Mouse (Mus musculus) B cell, adult 2 months (primary cell): ENCODE data around the gene Olfr424.

Experiments used
- DNase-seq, 2 experiments: peaks; one replicate each; pipeline ENCODE4 v3.0.0; 2022

The Olfr424 gene

DNA sequence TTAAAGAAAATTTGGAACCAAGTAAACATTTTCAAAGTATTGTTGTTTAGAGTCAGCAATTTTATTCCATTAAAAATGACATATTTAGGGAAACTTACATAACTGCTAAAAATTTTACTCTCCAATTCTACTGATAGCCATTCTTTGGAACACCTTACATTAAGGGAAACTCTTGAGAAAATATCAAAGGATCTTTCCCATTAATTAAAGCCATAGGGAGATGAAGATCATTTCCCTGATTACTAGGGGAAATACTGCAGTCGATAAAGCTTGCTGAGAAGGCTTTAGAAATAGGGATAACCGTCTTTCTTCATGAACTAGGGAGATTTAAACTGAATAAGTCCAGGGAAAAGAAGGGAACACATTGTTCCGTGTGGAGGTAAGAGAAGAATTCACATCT lies at the start of gene Olfr424:
Olfr424 (plus strand) TSS at position 301 of the 400 bp plus-strand sequence.
- DNase-seq, result no peak

DNA sequence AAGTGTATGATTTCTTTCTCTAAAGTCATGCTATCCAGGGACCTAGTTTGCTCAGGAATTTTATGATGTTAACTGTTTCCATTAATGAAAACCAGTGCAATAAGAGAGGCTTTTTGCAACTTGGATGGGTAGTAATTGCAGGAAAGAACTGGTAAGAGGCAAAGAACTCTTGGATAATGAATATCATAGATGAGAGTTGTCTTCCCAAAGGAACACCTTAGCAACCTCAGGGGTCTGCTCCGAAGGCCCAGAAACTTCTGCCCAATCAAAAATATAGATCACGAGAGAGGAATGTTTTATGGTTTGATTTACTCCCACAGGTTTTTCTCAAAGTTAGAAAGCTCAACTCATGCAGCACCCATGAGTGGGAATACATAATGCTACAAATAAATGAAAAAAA lies 47.3 kb upstream of the Olfr424 start, which contains the start of gene Olfr429:
Olfr429 (plus strand) TSS at position 301 of the 400 bp plus-strand sequence.
- no peak for DNase-seq

DNA sequence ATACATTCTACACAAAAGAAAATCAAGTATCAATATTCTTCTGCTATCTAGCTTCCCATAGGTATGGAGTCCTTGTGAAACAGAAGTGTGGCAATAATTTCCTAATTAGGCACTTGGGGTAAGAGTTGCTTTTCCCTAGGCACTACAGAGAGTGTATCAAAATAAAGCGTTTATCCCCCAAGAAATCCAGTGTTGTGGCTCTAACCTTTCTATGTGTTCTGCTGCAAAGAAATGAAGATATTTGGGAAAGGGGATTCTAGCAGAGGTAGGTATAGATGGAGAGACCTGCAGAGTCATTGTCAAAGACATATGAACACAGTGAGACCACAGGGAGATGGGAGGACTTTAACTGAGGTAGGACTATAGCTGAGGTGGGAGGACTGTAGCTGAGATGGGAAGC lies 34.7 kb upstream of the Olfr424 start, which contains the start of gene Olfr427:
Olfr427 (plus strand) TSS at position 301 of the 400 bp plus-strand sequence.
- DNase-seq, result no peak

DNA sequence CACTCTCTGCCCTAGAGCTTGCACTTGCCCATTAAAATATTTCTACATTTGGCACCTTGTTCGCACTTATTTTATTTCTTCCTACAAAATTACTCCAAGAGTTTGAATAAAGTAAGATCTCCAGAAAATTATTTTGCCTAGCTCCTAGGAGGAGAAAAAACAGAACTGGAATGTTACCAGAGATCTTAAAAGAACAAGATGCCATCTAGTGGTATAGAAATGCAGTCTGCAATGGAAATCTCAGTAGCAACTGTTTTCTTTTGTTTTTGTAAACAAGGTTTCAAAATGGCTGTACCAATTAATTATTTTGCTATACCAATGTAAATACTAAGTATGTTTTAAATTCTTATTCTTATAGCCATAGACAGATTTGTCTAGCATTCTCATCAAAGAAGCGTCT lies 27.6 kb upstream of the Olfr424 start:
- no peak for DNase-seq

DNA sequence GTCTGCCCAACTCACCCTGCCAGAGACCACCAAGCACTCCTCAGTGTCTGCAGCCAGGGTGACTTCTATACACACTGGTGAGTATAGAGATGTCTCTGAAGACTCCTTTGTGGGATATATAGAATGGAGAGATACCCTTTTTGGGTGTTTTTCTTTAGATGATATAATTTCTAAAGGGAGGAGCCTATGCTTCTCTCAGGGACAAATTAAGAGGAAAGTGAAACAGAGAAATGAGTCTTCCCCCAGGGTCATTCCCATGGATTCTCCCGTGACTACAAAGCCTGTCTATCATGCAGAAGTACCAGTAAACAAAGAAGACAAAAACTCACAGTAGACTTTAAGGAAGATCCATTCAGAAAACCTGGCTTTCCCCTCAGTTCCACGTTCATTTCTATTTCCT lies 10.3 kb upstream of the Olfr424 start, which contains the start of gene Olfr231:
Olfr231 (minus strand) TSS at position 101 of the 400 bp plus-strand sequence.
- DNase-seq, result no peak

DNA sequence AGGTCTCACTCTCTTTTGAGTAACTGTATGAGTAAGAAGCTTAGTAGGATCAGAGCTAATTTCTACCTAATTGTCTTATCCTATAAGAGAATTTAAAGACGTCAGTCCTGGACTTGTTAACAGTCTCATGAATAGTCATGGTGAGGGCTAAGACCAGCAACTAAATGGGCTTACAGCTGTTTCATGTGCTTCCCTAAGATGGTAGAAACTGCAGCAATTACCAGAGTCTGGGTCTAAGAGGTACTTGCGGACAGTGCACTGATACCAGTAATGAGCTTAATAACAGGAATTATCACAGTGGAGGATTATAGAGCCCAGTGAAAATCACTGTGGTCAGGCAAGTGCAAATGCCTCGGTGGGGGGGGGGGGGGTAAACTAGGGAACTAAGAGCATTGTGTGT lies 682 bp downstream of the Olfr424 start:
- DNase-seq, result no peak

DNA sequence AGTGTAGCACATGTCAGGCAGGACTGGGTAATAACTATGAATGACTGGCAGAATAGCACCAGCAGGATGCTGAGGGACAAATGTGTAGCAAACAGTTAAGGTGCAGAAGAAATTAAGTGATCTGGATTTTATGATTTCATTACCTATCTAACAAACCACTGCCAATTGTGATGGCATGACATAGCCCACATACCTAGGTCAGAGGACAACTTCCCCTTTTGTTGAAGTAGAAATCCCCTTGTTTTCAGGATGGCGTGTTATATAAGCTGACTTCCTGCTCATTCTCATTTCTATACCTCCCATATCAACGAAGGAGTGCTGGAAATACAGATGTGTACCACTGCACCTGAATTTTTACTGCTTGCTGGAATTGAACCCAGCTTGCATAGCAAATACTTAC lies 10.1 kb downstream of the Olfr424 start:
- DNase-seq, result peak; percentile 5 to 11

DNA sequence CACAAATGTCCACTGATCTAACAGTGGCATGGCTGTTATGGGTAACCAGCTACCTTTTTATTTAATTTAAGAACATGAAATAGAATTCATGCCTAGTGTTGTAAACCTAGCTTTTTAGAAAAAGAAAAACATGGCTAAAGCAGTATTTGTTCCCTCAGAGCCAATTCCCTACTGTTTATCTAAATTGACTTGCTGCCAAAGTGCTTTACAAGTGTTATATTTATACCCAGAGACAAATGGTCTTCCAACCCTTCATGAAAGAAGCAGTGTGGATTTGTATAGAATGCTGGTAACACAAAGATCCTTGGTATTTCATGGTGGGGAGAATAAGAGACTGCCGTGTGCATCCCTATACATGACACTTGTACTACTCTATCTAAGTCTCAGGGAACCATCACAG lies 15.4 kb downstream of the Olfr424 start:
- DNase-seq, result no peak

DNA sequence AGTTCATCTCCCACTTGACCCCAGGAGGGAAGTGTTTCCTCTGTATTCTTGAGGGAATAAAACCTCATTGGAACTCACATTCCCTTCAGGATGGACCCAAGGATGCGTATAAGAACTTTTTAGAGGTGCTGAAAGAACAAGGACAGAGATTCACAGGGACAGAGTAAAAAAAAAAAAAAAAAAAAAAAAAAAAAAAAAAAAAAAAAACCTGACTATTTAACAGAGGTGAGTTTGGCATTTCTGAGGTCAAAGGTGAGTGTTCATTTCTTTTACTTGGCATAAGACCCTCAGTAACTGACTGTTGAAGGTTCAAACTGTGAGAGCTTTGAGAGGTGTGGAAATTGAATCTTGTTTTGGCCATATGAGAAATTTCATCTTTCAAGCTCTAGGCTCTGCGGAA lies 18.0 kb downstream of the Olfr424 start:
- DNase-seq, result no peak

DNA sequence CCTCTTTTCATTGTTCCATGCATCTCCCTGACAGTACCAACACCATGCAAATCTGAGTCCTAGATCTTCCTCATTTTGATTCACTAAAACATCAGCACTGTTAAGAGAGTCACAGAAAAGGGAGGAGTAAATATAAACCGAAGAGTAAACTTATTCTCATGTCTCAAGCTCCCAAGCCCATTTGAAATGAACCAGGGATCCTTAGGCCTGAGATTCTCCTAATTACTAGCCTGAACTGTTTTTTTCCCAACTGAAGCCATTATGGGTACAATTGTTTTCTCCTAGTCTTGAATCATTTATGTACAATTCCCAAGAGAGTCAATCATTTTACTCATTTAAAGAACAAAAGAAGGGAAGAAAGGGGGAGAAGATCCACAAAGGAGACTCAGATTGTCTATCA lies 24.0 kb downstream of the Olfr424 start, which contains the start of gene Olfr420:
Olfr420 (plus strand) TSS at position 301 of the 400 bp plus-strand sequence.
- DNase-seq, result no peak

DNA sequence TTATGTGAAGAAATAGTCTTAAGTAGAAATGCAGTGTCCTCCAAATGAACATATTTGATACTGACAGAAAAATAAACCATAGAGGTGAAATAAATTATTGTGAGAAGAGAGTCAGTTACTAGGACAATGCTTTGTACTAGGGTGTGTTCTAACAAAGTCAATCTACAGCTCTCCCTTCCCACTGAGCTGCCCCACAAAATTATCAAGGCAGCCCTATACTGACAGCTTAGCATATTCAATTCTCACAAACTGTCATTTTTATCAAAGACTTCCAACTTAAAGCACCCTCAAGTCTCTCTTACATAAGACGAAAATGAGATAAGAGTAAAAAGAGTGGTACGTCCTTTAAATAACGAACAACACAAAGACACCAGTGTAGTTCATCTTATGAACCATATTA lies 26.3 kb downstream of the Olfr424 start:
- DNase-seq, result no peak

DNA sequence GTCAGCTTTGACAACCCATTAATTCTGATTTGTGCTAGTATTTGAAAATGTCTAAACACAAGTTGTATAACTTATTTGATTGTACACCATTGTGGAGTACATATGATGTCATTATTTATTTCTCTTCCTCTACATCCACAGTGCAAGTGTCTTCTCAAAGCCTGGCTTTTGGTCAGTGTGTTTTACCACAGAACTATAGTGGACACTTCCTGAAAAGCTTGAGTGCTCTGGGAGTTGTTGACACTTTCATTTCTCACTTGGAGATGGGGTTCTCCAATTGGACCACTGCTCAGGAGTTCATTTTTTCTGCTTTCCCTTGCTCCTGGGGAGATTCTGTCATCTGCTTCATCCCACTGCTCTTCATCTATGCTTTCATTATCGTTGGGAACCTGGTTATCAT lies 27.2 kb downstream of the Olfr424 start:
- no peak for DNase-seq

DNA sequence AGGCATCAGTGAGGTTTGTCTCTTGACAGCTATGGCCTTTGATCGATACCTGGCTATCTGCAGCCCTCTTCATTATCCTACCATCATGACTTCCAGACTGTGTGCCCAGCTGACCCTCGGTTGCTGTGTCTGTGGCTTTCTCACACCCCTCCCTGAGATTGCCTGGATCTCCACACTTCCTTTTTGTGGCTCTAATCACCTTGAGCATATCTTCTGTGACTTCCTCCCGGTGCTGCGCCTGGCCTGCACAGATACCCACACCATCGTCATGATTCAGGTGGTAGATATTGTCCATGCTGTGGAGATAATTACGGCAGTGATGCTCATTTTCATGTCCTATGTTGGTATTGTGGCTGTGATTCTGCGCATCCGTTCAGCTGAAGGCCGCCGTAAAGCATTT lies 27.8 kb downstream of the Olfr424 start:
- no peak for DNase-seq

DNA sequence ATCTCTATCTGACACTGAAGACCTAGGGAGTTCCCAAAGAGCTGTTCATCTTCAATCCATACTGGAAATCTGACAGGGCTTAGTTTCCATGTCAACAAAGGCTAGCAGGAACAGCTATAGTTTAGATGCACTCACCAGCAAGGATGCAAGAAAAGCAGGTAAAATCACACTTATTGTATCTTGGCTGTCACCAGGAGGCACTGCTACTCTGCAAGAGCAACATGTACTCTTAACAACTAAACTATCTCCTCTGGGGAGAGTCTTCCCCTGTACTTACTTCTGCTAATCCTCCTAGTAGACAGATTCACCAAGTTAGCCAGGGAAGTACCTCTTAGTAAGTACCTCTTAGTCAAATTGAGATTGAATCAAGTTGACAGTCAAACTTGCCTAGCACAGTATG lies 37.7 kb downstream of the Olfr424 start:
- no peak for DNase-seq

DNA sequence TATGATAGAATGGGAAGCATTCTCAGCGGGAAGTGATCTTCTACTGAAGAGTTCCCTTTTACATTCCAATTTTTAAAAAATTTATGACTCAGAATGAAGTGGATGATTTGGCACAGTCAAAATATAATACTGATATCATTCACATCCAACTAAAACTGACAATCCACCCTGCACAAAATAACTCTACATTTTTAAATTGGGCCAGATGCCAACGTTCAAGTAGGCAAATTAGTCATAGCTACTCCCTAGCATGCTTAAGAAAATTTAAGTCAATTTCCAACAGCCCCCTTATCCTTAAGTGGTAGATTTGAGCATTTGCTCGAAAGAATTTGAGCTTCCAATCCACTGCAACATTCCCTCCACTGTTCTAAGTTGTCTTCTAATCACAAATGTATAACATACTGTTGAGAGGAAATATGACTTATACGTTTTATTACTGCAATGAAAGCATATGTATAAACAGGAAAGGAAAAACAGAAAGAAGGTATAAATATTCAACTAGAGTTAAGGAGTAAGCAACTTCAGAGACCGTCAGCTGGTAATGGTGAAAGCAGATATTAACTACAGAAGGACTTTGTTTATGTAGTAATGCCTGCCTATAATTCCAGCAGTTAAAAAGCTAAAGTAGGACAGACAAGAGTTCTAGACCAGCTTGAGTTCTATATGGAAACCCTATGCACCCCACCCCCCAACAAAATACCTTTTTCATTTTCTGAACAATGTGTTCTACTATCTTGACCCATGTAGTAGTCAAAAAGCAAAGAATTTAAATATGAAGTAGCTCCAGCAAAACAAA lies 39.6 kb downstream of the Olfr424 start:
- DNase-seq, result no peak

DNA sequence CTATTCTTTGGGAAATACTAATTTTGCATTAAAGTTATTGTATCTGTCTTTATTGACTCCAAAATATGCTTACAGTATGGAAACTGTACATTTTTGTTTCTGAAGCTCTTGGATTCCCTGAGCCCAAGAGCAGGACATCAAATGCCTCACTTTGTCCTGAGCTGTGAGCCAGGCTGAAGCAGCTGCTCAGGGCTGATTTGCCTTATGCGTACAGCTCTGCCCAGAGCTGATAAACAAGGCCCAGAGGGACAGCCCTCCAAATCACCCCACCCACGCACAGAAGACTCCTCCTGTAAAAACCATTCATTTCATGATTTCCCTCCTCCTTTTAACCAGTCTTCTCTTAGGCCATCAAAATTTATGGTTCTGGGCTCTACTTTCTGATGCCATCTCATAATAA lies 40.2 kb downstream of the Olfr424 start:
- no peak for DNase-seq

DNA sequence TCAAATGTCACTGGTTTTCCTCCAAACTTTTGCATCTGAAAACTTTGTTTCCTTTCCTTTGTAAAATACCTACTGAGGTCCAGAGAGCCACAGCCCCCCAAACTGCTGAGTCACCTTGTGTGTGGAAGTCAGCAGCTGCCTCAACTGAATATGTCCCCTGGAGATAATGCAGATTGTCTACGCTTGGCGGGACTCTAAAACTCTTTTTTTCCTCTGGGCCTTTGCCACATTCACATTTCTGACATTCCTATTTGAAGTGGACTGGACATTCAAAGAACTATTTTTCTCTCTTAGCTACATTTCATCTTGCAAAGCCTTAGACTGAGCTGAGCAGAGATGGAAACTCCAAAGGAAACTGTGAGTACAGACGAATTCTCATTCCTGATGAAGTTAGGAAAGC lies 41.3 kb downstream of the Olfr424 start, which contains the start of gene Spta1:
Spta1 (plus strand) TSS at position 172 of the 400 bp plus-strand sequence.
- DNase-seq, result no peak
